Mouse (Mus musculus): ENCODE measurements around the gene Ifnl2.

DNA sequence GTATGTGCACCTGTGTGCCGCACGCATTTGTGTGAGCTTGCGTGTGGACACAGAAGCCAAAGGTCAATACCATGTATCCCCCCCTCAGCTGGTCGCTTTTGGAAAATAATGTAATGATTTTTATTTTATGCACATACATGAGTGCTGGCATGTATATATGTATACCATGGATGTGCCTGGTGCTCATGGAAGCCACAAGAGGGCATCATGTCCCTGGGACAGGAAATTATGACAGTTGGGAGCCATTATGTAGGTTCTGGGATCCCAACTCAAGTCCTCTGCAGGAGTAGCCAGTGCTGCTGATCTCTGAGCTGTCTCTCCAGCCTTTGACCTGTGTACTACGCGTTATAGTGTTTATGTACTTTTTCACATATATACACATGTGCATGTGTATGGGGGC lies 34.1 kb downstream of the Ifnl2 start:
- no peak for TF ChIP-seq POLR2A (IDR thresholded peaks at IDR 0.05; ENCODE audit: insufficient read depth, low read depth, low read length)
- no peak for TF ChIP-seq CTCF (IDR thresholded peaks at IDR 0.05)

Data from heart, adult 2 months (tissue).